Mouse (Mus musculus) cerebellum, adult 2 months (tissue): Measurements from ENCODE around the gene Gkap1.

Experiments used
- CTCF ChIP-seq: fragments of 200-500 bp; IDR thresholded peaks from 2 replicates; pipeline ENCODE4 v1.5.1; 2011; ENCODE audit warnings: low read depth, mild to moderate bottlenecking, control low read depth, low read length, moderate library complexity, borderline replicate concordance; ENCODE audit not compliant: insufficient read depth
- POLR2A ChIP-seq: fragments of 200-500 bp; IDR thresholded peaks from 2 replicates; pipeline ENCODE4 v1.6.1; 2011; ENCODE audit warnings: low read length, control low read depth, borderline replicate concordance; ENCODE audit not compliant: insufficient read depth

DNA sequence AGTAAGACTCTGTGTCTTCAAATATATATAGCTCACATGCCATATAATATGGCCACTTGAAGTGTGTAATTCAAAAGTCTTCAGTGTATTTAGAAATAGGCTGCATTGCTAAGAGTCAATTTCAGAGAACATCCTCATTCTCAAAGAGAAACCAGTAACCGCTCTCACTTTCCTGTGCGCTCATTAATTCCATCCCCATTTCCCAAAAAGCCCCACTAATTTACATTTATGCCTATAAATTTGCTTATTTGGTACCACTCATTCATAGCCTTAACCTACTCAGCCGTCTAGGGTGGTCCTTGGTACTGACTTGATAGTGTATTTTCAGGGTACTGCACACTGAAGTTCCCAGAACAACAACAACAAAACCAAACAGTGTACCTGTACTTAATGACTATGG, 73.6 kb downstream of the Gkap1 start:
- TF ChIP-seq POLR2A (no peak), CTCF (no peak)
